Comparison of ENCODE assay signal across 13 mouse cellular contexts in genomic region chr2:145740729-145741128, GRCm38 (mm10).
"Had no signal": no experiment of that assay in that cellular context is flagged by ENCODE, and none has a peak within 500 bp of the region (broad histone marks: within the 10 kb centered on the region; RNA-seq: fewer than 3 reads in every experiment).

No protein-coding gene starts in this region.

- H3K36me3 ChIP-seq: intestine, embryonic 15.5 days; limb, embryonic 12.5 days; midbrain, embryonic 13.5 days; neural tube, embryonic 15.5 days; stomach, embryonic 15.5 days had no signal

- DNase-seq: kidney, adult 18-20 months; kidney, postnatal 14 days; layer of hippocampus, adult 9-11 months; spleen, adult 18-20 months; thymus, postnatal 36 days had no signal

- H3K4me1 ChIP-seq: intestine, embryonic 15.5 days; midbrain, embryonic 13.5 days; neural tube, embryonic 15.5 days; stomach, embryonic 15.5 days had no signal

- H3K9me3 ChIP-seq: intestine, embryonic 15.5 days; kidney, embryonic 15.5 days; limb, embryonic 12.5 days; midbrain, embryonic 13.5 days; neural tube, embryonic 15.5 days; stomach, embryonic 15.5 days had no signal

- ATAC-seq: intestine, embryonic 15.5 days; midbrain, embryonic 13.5 days had no signal

- H3K4me2 ChIP-seq: intestine, embryonic 15.5 days; kidney, embryonic 15.5 days; limb, embryonic 12.5 days; liver, embryonic 11.5 days; midbrain, embryonic 13.5 days; neural tube, embryonic 15.5 days; stomach, embryonic 15.5 days had no signal

- H3K27me3 ChIP-seq: intestine, embryonic 15.5 days; kidney, embryonic 15.5 days; limb, embryonic 12.5 days; neural tube, embryonic 15.5 days; stomach, embryonic 15.5 days had no signal

- H3K9ac ChIP-seq: intestine, embryonic 15.5 days; kidney, embryonic 15.5 days; limb, embryonic 12.5 days; midbrain, embryonic 13.5 days; neural tube, embryonic 15.5 days; stomach, embryonic 15.5 days had no signal

- H3K27ac ChIP-seq: intestine, embryonic 15.5 days; kidney, embryonic 15.5 days; limb, embryonic 12.5 days; midbrain, embryonic 13.5 days; neural tube, embryonic 15.5 days; stomach, embryonic 15.5 days had no signal

- H3K4me3 ChIP-seq: intestine, embryonic 15.5 days; kidney, embryonic 15.5 days; limb, embryonic 12.5 days; midbrain, embryonic 13.5 days; myocyte; neural tube, embryonic 15.5 days; stomach, embryonic 15.5 days had no signal
